Mouse (Mus musculus): ENCODE data around the gene Sds. TPM values are rescaled to one million over a fixed set of nuclear protein-coding genes. Genes with fewer than 3 reads are reported as not detected.

The Sds gene
- polyA plus RNA-seq, 1 experiment from 2014 or later, result not detected

- Histone ChIP-seq H3K4me2 (peak overlapping the region; percentile 8), H3K4me1 (peaks cover 6% of the 10 kb centered on the region; the same call in 1 of the 2 replicates), H3K36me3 (no peaks in the 10 kb centered on the region), H3K27ac (replicated peaks) (no peak overlapping the region), H3K27me3 (replicated peaks) (0 out of 2 replicates have a peak, but pooled peaks cover 11% of the 10 kb centered on the region), H3K4me3 (replicated peaks) (no peak overlapping the region), H3K9me3 (replicated peaks) (no peaks in the 10 kb centered on the region), H3K9ac (replicated peaks) (no peak overlapping the region)
- no peak for ATAC-seq (ENCODE audit: low FRiP score)
- 37% methylated on average over 13 of the region's 13 CpGs for WGBS
These were observed 29.0 kb upstream of the Sds start for GRCm38 (mm10) chr5:120447305-120447704.

- Histone ChIP-seq H3K4me2 (peak overlapping the region; percentile 32), H3K27ac (replicated peaks) (peak overlapping the region; percentile 58), H3K9me3 (replicated peaks) (no peaks in the 10 kb centered on the region), H3K4me1 (peaks cover 7% of the 10 kb centered on the region), H3K36me3 (no peaks in the 10 kb centered on the region), H3K27me3 (replicated peaks) (0 out of 2 replicates have a peak, but pooled peaks cover 3% of the 10 kb centered on the region), H3K9ac (replicated peaks) (peak overlapping the region; percentile 38; the same call in 1 of the 2 replicates), H3K4me3 (replicated peaks) (no peak overlapping the region)
- peak; percentile 45; the same call in 1 of the 2 replicates for ATAC-seq (ENCODE audit: low FRiP score)
- 46% methylated on average over 14 of the region's 14 CpGs for WGBS
These were observed 21.5 kb upstream of the Sds start for GRCm38 (mm10) chr5:120454756-120455337.

DNA sequence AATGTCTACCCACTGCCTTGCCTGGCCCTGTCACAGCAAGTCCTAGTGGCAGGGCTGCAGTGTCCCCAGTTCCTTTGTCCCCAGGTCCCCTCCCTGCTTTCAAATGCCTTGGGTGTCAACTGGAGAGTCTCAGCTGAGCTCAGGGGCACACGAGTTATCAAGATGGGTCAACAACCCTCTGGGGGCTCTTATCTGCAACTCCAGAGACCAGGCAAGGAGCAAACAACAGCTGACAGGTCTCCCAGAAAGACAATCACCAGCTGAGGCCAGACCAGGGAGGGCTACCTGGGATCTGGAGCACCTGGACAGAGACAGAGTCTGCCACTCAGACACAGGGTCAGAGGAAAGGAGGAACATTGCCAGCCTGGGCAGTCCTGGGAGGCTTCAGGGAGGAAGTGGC lies 20.1 kb upstream of the Sds start:
- no peak for ATAC-seq (ENCODE audit: low FRiP score)
- H3K4me2 ChIP-seq, result no peak overlapping the region
- WGBS, result 50% methylated on average over 1 of the region's 1 CpGs
- no peaks in the 10 kb centered on the region for H3K9me3 ChIP-seq (replicated peaks)
- no peak overlapping the region for H3K27ac ChIP-seq (replicated peaks)
- 0 out of 2 replicates have a peak, but pooled peaks cover 3% of the 10 kb centered on the region for H3K27me3 ChIP-seq (replicated peaks)
- H3K9ac ChIP-seq (replicated peaks), result no peak overlapping the region
- H3K36me3 ChIP-seq, result no peaks in the 10 kb centered on the region
- no peak overlapping the region for H3K4me3 ChIP-seq (replicated peaks)
- peaks cover 7% of the 10 kb centered on the region for H3K4me1 ChIP-seq

DNA sequence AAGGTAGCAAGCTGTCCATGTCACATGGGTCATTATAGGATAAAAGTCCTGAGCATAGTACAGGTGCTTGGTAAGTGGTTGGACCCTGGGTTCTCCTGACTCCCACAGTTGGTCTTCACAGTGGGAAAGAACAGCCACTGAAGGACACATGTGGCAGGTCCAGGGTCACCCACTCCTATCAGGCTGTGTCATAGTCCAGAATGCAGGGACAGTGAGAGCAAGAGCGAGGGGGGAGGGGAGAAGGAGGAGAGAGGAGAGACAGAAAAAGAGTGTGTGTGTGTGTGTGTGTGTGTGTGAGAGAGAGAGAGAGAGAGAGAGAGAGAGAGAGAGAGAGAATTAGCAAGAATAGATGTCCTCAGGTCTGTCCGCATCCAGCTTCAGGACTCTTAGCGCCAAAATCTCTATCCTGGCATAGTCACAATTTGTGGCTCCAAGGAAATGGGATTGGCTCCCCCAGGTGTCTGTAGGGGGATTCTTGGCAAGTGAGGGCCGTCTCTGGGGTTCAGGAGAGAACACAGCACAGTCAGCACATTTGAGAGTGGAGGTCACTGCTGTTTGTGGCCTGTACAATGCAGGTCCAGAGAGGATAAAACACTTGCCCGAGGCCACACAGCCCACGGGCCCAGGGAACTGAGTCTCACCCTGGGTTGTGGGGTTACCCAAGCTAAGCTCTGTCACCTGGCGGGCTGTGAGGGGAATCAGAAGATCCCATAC lies 19.3 kb upstream of the Sds start:
- Histone ChIP-seq H3K9ac (replicated peaks) (no peak overlapping the region), H3K27ac (replicated peaks) (no peak overlapping the region), H3K4me1 (peaks cover 7% of the 10 kb centered on the region), H3K4me2 (no peak overlapping the region), H3K36me3 (no peaks in the 10 kb centered on the region), H3K4me3 (replicated peaks) (no peak overlapping the region), H3K27me3 (replicated peaks) (0 out of 2 replicates have a peak, but pooled peaks cover 6% of the 10 kb centered on the region), H3K9me3 (replicated peaks) (no peaks in the 10 kb centered on the region)
- ATAC-seq (ENCODE audit: low FRiP score), result no peak
- 47% methylated on average over 6 of the region's 7 CpGs for WGBS

DNA sequence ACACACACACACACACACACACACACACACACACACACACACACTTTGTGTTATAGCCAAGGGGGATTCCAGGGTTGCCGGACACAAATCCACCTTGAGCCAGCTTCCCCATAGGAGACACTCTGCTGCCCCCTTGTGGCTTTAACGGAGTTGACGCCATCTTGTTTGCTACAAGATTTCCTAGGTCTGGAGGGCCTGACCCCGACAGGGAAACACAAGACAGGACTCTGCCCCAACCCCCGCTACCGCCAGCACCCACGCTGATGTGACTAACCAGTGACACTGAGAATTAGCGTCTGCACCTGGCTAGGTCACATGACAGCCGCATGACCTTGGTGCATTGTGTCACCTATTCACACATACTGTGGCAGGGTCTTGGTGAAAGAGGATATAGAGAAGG lies 18.7 kb upstream of the Sds start:
- H3K4me2 ChIP-seq, result no peak overlapping the region
- H3K9ac ChIP-seq (replicated peaks), result no peak overlapping the region
- no peak overlapping the region for H3K27ac ChIP-seq (replicated peaks)
- H3K9me3 ChIP-seq (replicated peaks), result no peaks in the 10 kb centered on the region
- H3K36me3 ChIP-seq, result no peaks in the 10 kb centered on the region
- peaks cover 7% of the 10 kb centered on the region for H3K4me1 ChIP-seq
- WGBS, result 5% methylated on average over 9 of the region's 9 CpGs
- no peak overlapping the region for H3K4me3 ChIP-seq (replicated peaks)
- no peak for ATAC-seq (ENCODE audit: low FRiP score)
- 0 out of 2 replicates have a peak, but pooled peaks cover 6% of the 10 kb centered on the region for H3K27me3 ChIP-seq (replicated peaks)

GRCm38 (mm10) chr5:120459133-120459532 lies 17.2 kb upstream of the Sds start:
- no peaks in the 10 kb centered on the region for H3K36me3 ChIP-seq
- no peak overlapping the region for H3K4me2 ChIP-seq
- WGBS, result 85% methylated on average over 10 of the region's 10 CpGs
- no peak overlapping the region for H3K4me3 ChIP-seq (replicated peaks)
- ATAC-seq (ENCODE audit: low FRiP score), result no peak
- H3K9me3 ChIP-seq (replicated peaks), result no peaks in the 10 kb centered on the region
- H3K27me3 ChIP-seq (replicated peaks), result 0 out of 2 replicates have a peak, but pooled peaks cover 6% of the 10 kb centered on the region
- H3K4me1 ChIP-seq, result peaks cover 7% of the 10 kb centered on the region
- no peak overlapping the region for H3K27ac ChIP-seq (replicated peaks)
- no peak overlapping the region for H3K9ac ChIP-seq (replicated peaks)

DNA sequence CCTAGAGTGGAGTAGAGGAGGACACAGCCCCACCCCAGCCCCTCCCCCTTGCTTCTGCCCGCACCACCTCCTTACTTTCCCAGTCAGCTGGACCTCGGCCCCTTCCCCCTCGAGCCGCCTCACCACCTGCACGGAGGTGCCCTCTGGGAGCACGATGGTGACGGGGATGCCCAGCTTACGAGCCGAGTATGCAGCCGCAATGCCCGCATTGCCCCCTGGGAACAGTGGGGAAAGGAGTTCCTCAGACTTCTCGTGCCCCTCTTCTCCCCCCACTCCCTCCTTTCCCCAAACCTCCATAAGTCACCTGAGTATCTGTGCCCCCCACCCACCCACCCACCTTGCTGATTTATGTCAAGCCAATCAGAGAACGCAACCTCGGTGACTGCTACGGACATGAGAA lies 14.4 kb upstream of the Sds start:
- WGBS, result 75% methylated on average over 15 of the region's 15 CpGs

DNA sequence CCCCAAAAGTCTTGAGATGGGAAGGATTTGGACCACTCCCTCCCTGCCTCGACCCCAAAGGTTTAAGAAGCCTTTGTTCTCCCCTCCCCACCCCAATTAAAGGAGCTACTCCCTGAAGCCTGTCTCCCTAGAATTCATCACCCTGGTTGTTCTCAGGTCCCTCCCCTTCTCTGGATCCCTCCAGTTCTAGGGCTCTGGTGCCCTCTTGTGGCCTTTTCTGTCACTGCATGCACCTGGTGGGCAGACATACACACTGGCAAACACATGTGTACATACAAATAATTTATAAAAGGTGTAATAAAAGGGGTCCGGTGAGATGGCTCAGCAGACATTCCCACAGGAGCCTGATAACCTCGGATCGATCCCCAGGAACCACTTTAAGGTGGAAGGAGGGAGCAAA lies 12.0 kb upstream of the Sds start:
- no peak overlapping the region for H3K27ac ChIP-seq (replicated peaks)
- 81% methylated on average over 4 of the region's 4 CpGs for WGBS
- no peak overlapping the region for H3K4me3 ChIP-seq (replicated peaks)
- H3K9me3 ChIP-seq (replicated peaks), result 0 out of 2 replicates have a peak, but pooled peaks cover 2% of the 10 kb centered on the region
- no peak overlapping the region for H3K9ac ChIP-seq (replicated peaks)
- no peaks in the 10 kb centered on the region for H3K36me3 ChIP-seq
- 0 out of 2 replicates have a peak, but pooled peaks cover 3% of the 10 kb centered on the region for H3K27me3 ChIP-seq (replicated peaks)
- H3K4me1 ChIP-seq, result peaks cover 7% of the 10 kb centered on the region; the same call in 1 of the 2 replicates
- no peak for ATAC-seq (ENCODE audit: low FRiP score)
- H3K4me2 ChIP-seq, result no peak overlapping the region

More for the DNA sequence above, 14.4 kb upstream of the Sds start:
- no peak overlapping the region for H3K9ac ChIP-seq (replicated peaks)
- H3K27me3 ChIP-seq (replicated peaks), result 0 out of 2 replicates have a peak, but pooled peaks cover 3% of the 10 kb centered on the region
- 0 out of 2 replicates have a peak, but pooled peaks cover 2% of the 10 kb centered on the region for H3K9me3 ChIP-seq (replicated peaks)
- no peaks in the 10 kb centered on the region for H3K36me3 ChIP-seq
- no peak for ATAC-seq (ENCODE audit: low FRiP score)
- H3K27ac ChIP-seq (replicated peaks), result no peak overlapping the region
- no peak overlapping the region for H3K4me2 ChIP-seq
- peaks cover 5% of the 10 kb centered on the region; the same call in 1 of the 2 replicates for H3K4me1 ChIP-seq
- H3K4me3 ChIP-seq (replicated peaks), result no peak overlapping the region

- Histone ChIP-seq H3K4me3 (replicated peaks) (no peak overlapping the region), H3K27me3 (replicated peaks) (0 out of 2 replicates have a peak, but pooled peaks cover 3% of the 10 kb centered on the region), H3K36me3 (no peaks in the 10 kb centered on the region), H3K4me2 (no peak overlapping the region), H3K9ac (replicated peaks) (no peak overlapping the region), H3K9me3 (replicated peaks) (0 out of 2 replicates have a peak, but pooled peaks cover 2% of the 10 kb centered on the region), H3K27ac (replicated peaks) (no peak overlapping the region), H3K4me1 (peaks cover 7% of the 10 kb centered on the region; the same call in 1 of the 2 replicates)
- WGBS, result 45% methylated on average over 5 of the region's 5 CpGs
- no peak for ATAC-seq (ENCODE audit: low FRiP score)
These were observed 11.3 kb upstream of the Sds start for GRCm38 (mm10) chr5:120465062-120465461.

- H3K4me2 ChIP-seq, result no peak overlapping the region
- H3K27me3 ChIP-seq (replicated peaks), result 0 out of 2 replicates have a peak, but pooled peaks cover 3% of the 10 kb centered on the region
- ATAC-seq (ENCODE audit: low FRiP score), result no peak
- H3K27ac ChIP-seq (replicated peaks), result no peak overlapping the region
- no peak overlapping the region for H3K4me3 ChIP-seq (replicated peaks)
- WGBS, result 89% methylated on average over 6 of the region's 6 CpGs
- H3K9ac ChIP-seq (replicated peaks), result no peak overlapping the region
- 0 out of 2 replicates have a peak, but pooled peaks cover 2% of the 10 kb centered on the region for H3K9me3 ChIP-seq (replicated peaks)
- H3K4me1 ChIP-seq, result peaks cover 7% of the 10 kb centered on the region; the same call in 1 of the 2 replicates
- H3K36me3 ChIP-seq, result no peaks in the 10 kb centered on the region
These were observed 10.5 kb upstream of the Sds start for GRCm38 (mm10) chr5:120465860-120466259.

- peak overlapping the region; percentile 35 for H3K4me3 ChIP-seq (replicated peaks)
- 0 out of 2 replicates have a peak, but pooled peaks cover 2% of the 10 kb centered on the region for H3K9me3 ChIP-seq (replicated peaks)
- H3K36me3 ChIP-seq, result no peaks in the 10 kb centered on the region
- 11% methylated on average over 4 of the region's 4 CpGs for whole genome bisulfite sequencing
- no peaks in the 10 kb centered on the region for H3K27me3 ChIP-seq (replicated peaks)
- ATAC-seq (ENCODE audit: low FRiP score), result no peak
- H3K27ac ChIP-seq (replicated peaks), result peak overlapping the region; percentile 5; the same call in 1 of the 2 replicates
- peaks cover 7% of the 10 kb centered on the region; the same call in 1 of the 2 replicates for H3K4me1 ChIP-seq
- peak overlapping the region; percentile 48 for H3K4me2 ChIP-seq
- no peak overlapping the region; the same call in 1 of the 2 replicates for H3K9ac ChIP-seq (replicated peaks)
These were observed 9.3 kb upstream of the Sds start for GRCm38 (mm10) chr5:120467026-120467425.
